In the genomic region with DNA sequence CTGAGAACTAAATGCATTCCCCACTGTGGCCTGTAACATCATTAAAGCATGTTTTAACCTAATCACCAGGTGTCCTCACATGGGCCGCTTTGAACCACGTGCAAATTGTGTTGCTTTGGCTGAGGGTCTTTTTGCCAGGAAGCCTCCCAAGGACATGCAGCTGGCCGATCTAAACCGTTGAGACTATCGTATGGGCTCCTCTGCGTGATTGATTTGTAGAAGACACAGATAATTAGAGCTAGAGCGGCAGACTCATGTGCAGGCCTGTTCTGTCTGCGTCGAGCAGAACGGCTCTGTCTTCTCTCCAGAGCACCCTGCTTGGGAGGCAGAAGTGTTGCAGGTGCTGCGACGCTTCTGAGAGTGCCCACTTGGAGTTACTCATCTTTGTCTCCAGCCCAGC, we compare ENCODE assay signal across 26 mouse cellular contexts.
DNase-seq lines count a peak whose midpoint lies in the region; ATAC-seq and TF ChIP-seq lines count a peak whose summit lies in the region.
"Had no signal": no experiment of that assay in that cellular context is flagged by ENCODE, and none has a peak within 500 bp of the region (broad histone marks: within the 10 kb centered on the region; RNA-seq: fewer than 3 reads in every experiment).

No protein-coding gene starts in this region.

- DNase-seq in embryonic facial prominence, embryonic 14.5 days (ENCODE audit: low spot score) = peak; percentile 34
- no peak for DNase-seq in embryonic facial prominence, embryonic 10.5 days (ENCODE audit: low spot score)
- no peak for DNase-seq in hindbrain, embryonic 14.5 days (ENCODE audit: low spot score)
- DNase-seq in right cerebral cortex, postnatal 25 days = peak; percentile 3
- DNase-seq in right cerebral cortex, adult 18-20 months = no peak
- no peak for DNase-seq in left cerebral cortex, adult 2 months (ENCODE audit: extremely low spot score in 1 of 2, low spot score in 2 of 2)
- DNase-seq: adrenal gland, adult 8-10 months; cerebellum, adult 11 months; cerebellum, adult 9-10 months; cerebellum, postnatal 36 days; gastrocnemius, adult 2 months; gastrocnemius, postnatal 36 days; heart, adult 2 months; heart, postnatal 10 days; liver; lung, adult 2 months; lung, postnatal 10 days had no signal

- no peak for ATAC-seq in embryonic facial prominence, embryonic 14.5 days (ENCODE audit: low read depth)
- ATAC-seq in hindbrain, embryonic 13.5 days (ENCODE audit: low FRiP score) = no peak
- ATAC-seq in hindbrain, embryonic 14.5 days (ENCODE audit: low FRiP score) = no peak
- ATAC-seq in granulocyte monocyte progenitor cell, adult 5-6 weeks (replicated peaks; ENCODE audit: poor library complexity, severe bottlenecking) = no peak
- ATAC-seq: hindbrain, embryonic 16.5 days had no signal

- H3K36me3 ChIP-seq in embryonic facial prominence, embryonic 14.5 days (ENCODE audit: control insufficient read depth, insufficient read depth, low read length) = no peaks in the 10 kb centered on the region
- no peaks in the 10 kb centered on the region for H3K36me3 ChIP-seq in embryonic facial prominence, embryonic 10.5 days (replicated peaks)
- H3K36me3 ChIP-seq in hindbrain, embryonic 13.5 days = no peaks in the 10 kb centered on the region
- H3K36me3 ChIP-seq in hindbrain, embryonic 14.5 days (replicated peaks; ENCODE audit: control insufficient read depth, insufficient read depth) = no peaks in the 10 kb centered on the region
- H3K36me3 ChIP-seq: embryonic facial prominence, embryonic 15.5 days; G1E; heart, embryonic 13.5 days had no signal

- H3K9ac ChIP-seq in embryonic facial prominence, embryonic 14.5 days (ENCODE audit: low read depth, low read length) = no peak overlapping the region
- H3K9ac ChIP-seq in hindbrain, embryonic 13.5 days = no peak overlapping the region
- H3K9ac ChIP-seq in hindbrain, embryonic 14.5 days = no peak overlapping the region
- H3K9ac ChIP-seq: embryonic facial prominence, embryonic 15.5 days; heart, embryonic 13.5 days; liver, embryonic 14.5 days had no signal

- 44% methylated on average over 12 of the region's 12 CpGs for WGBS in embryonic facial prominence, embryonic 14.5 days
- 64% methylated on average over 12 of the region's 12 CpGs for WGBS in embryonic facial prominence, embryonic 10.5 days
- 51% methylated on average over 12 of the region's 12 CpGs for WGBS in hindbrain, embryonic 13.5 days
- 39% methylated on average over 12 of the region's 12 CpGs for WGBS in hindbrain, embryonic 14.5 days

- H3K4me1 ChIP-seq in embryonic facial prominence, embryonic 14.5 days (ENCODE audit: control insufficient read depth, insufficient read depth, low read length) = peaks cover 19% of the 10 kb centered on the region
- peaks cover 18% of the 10 kb centered on the region for H3K4me1 ChIP-seq in embryonic facial prominence, embryonic 10.5 days
- peaks cover 22% of the 10 kb centered on the region for H3K4me1 ChIP-seq in hindbrain, embryonic 13.5 days (replicated peaks)
- H3K4me1 ChIP-seq in hindbrain, embryonic 14.5 days (replicated peaks; ENCODE audit: control insufficient read depth, insufficient read depth, low read length) = peaks cover 9% of the 10 kb centered on the region; the same call in 1 of the 2 replicates

- no peak overlapping the region for H3K4me3 ChIP-seq in embryonic facial prominence, embryonic 14.5 days (ENCODE audit: low read depth, low read length)
- H3K4me3 ChIP-seq in embryonic facial prominence, embryonic 10.5 days = no peak overlapping the region
- no peak overlapping the region for H3K4me3 ChIP-seq in hindbrain, embryonic 13.5 days
- no peak overlapping the region for H3K4me3 ChIP-seq in hindbrain, embryonic 14.5 days (replicated peaks; ENCODE audit: low read length)
- H3K4me3 ChIP-seq in left cerebral cortex, adult 2 months = no peak overlapping the region
- H3K4me3 ChIP-seq: embryonic facial prominence, embryonic 15.5 days; gastrocnemius, adult 2 months; heart, adult 2 months; heart, embryonic 13.5 days; layer of hippocampus, adult 2 months had no signal

- H3K4me2 ChIP-seq in embryonic facial prominence, embryonic 14.5 days (ENCODE audit: low read depth, low read length) = no peak overlapping the region
- H3K4me2 ChIP-seq in hindbrain, embryonic 13.5 days = no peak overlapping the region
- H3K4me2 ChIP-seq in hindbrain, embryonic 14.5 days (replicated peaks) = no peak overlapping the region
- H3K4me2 ChIP-seq: embryonic facial prominence, embryonic 15.5 days; heart, embryonic 13.5 days had no signal

- no peak for TF ChIP-seq CTCF in left cerebral cortex, adult 2 months (IDR thresholded peaks at IDR 0.05)

- H3K27me3 ChIP-seq in embryonic facial prominence, embryonic 14.5 days (replicated peaks; ENCODE audit: control insufficient read depth, insufficient read depth, low read length) = no peaks in the 10 kb centered on the region
- no peaks in the 10 kb centered on the region for H3K27me3 ChIP-seq in embryonic facial prominence, embryonic 10.5 days (replicated peaks; ENCODE audit: low read depth, poor library complexity, severe bottlenecking)
- no peaks in the 10 kb centered on the region for H3K27me3 ChIP-seq in hindbrain, embryonic 13.5 days
- no peaks in the 10 kb centered on the region for H3K27me3 ChIP-seq in hindbrain, embryonic 14.5 days (ENCODE audit: control insufficient read depth, insufficient read depth, low read length)
- H3K27me3 ChIP-seq: embryonic facial prominence, embryonic 15.5 days; heart, embryonic 13.5 days had no signal

- intact Hi-C loops in left cerebral cortex, adult 2 months (cut with DNase I) = no loop called here

- no peaks in the 10 kb centered on the region for H3K9me3 ChIP-seq in embryonic facial prominence, embryonic 14.5 days (ENCODE audit: control insufficient read depth, low read length)
- H3K9me3 ChIP-seq in embryonic facial prominence, embryonic 10.5 days = no peaks in the 10 kb centered on the region
- no peaks in the 10 kb centered on the region for H3K9me3 ChIP-seq in hindbrain, embryonic 13.5 days
- no peaks in the 10 kb centered on the region for H3K9me3 ChIP-seq in hindbrain, embryonic 14.5 days (ENCODE audit: control insufficient read depth, low read length)
- H3K9me3 ChIP-seq: embryonic facial prominence, embryonic 15.5 days; heart, embryonic 13.5 days had no signal

- no peak overlapping the region for H3K27ac ChIP-seq in embryonic facial prominence, embryonic 14.5 days (replicated peaks; ENCODE audit: low read depth, low read length)
- no peak overlapping the region for H3K27ac ChIP-seq in embryonic facial prominence, embryonic 10.5 days (replicated peaks)
- H3K27ac ChIP-seq in hindbrain, embryonic 13.5 days = 0 out of 2 replicates have a peak overlapping the region, but pooled peaks have one; percentile 2
- no peak overlapping the region for H3K27ac ChIP-seq in hindbrain, embryonic 14.5 days
- H3K27ac ChIP-seq in left cerebral cortex, adult 2 months = no peak overlapping the region
- H3K27ac ChIP-seq: embryonic facial prominence, embryonic 15.5 days; gastrocnemius, adult 2 months; heart, adult 2 months; heart, embryonic 13.5 days; layer of hippocampus, adult 2 months; liver, embryonic 14.5 days; macrophage had no signal

Comparison
In these comparisons a context has a peak if more than half of its experiments do, and no peak if none do; other contexts are left out.
1. DNase-seq: peak in embryonic facial prominence, embryonic 14.5 days (single experiment) and right cerebral cortex, postnatal 25 days (single experiment); none in embryonic facial prominence, embryonic 10.5 days (single experiment), hindbrain, embryonic 14.5 days (single experiment), right cerebral cortex, adult 18-20 months (single experiment) and left cerebral cortex, adult 2 months (0 of 2).